Mouse (Mus musculus) central nervous system, embryonic 18 days (tissue): ENCODE measurements around the gene Olfr825. TPM values are rescaled to one million over a fixed set of nuclear protein-coding genes. Genes with fewer than 3 reads are reported as not detected.

Source experiments
- polyA plus RNA-seq: library from polyadenylated mRNA; depleted of rRNA; stranded (reverse); fragments of >200 nt; gene quantifications from 2 replicates; pipeline ENCODE4 v1.2.3, GENCODE M21; 2012; rRNA removed

Olfr825 gene
- not detected in 2 replicates for polyA plus RNA-seq

DNA sequence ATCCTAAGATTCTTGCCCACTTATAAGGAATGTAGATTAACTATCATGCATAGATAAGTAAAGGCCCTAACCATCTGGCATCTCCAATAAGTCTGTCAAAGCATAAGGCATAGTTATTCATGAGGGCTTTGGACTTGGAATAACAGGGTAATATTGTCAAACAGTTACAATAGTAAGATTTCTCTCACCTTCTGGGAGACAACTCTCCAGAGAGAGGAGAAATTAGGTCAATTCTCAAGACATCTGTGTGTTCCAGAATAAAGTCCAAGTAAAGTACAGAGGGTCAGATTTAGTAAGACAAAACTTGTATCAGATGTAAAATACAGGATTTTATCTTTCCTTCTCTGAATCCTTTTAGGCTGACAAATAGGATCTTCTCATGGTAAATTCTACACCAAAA is at the start of gene Olfr825:
Olfr825 (minus strand) TSS at position 101 of the 400 bp plus-strand sequence.

DNA sequence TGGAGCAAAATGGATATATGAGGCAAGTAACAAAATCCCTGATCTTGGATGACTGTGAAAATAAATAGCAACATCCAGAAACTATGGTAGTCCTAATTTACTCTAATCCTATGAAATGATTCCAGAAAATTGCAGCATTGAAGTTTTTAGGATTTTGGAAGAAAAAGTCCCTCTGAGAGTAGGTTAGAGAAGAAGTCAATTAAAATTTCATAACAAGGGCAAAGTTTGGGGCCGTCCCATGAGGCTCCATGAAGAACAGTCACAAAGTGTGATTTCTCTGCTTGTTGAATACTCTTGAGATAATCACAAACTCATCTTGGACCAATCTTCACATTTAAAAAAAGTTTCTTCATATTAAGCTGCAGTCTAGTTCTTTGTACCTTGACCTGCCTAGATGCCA is 47.7 kb upstream of the Olfr825 start, which contains the start of gene Olfr827:
Olfr827 (minus strand) TSS at position 101 of the 400 bp plus-strand sequence.

GRCm38 (mm10) chr10:130184086-130184485 is 17.5 kb upstream of the Olfr825 start, which contains the start of gene Olfr826:
Gene Olfr826, minus strand, starts transcription at chr10:130184186.

GRCm38 (mm10) chr10:130129900-130130299 is 36.7 kb downstream of the Olfr825 start, which contains the start of gene Olfr824:
Gene Olfr824, minus strand, starts transcription at chr10:130130000.

GRCm38 (mm10) chr10:130115283-130115682 is 51.3 kb downstream of the Olfr825 start, which contains the start of gene Olfr823:
Gene Olfr823, minus strand, starts transcription at chr10:130115383.

Other genes starting within 250 kb of the Olfr825 start
- not detected in 2 replicates for gene Olfr818, start 217.7 kb downstream of the Olfr825 start, polyA plus RNA-seq
- not detected in 2 replicates for gene Olfr819, start 199.5 kb downstream of the Olfr825 start, polyA plus RNA-seq
- gene Olfr247, start 190.6 kb downstream of the Olfr825 start, polyA plus RNA-seq = not detected in 2 replicates
- gene Gm10310, start 181.7 kb downstream of the Olfr825 start, polyA plus RNA-seq = not detected in 2 replicates
- not detected in 2 replicates for gene Olfr820, start 154.1 kb downstream of the Olfr825 start, polyA plus RNA-seq
- not detected in 2 replicates for gene Olfr821, start 136.4 kb downstream of the Olfr825 start, polyA plus RNA-seq
- gene Olfr822, start 95.6 kb downstream of the Olfr825 start, polyA plus RNA-seq = not detected in 2 replicates
- gene Olfr823, start 51.4 kb downstream of the Olfr825 start, polyA plus RNA-seq = not detected in 2 replicates
- gene Olfr824, start 36.8 kb downstream of the Olfr825 start, polyA plus RNA-seq = not detected in 2 replicates
- not detected in 2 replicates for gene Olfr826, start 17.4 kb upstream of the Olfr825 start, polyA plus RNA-seq
- gene Olfr827, start 47.6 kb upstream of the Olfr825 start, polyA plus RNA-seq = not detected in 2 replicates
- gene Neurod4, start 113.5 kb upstream of the Olfr825 start, polyA plus RNA-seq = 0.52 and 1.3 TPM in 2 replicates
- gene Tespa1, start 156.1 kb upstream of the Olfr825 start, polyA plus RNA-seq = 0.05 and 0.13 TPM in 2 replicates
- 0.14 and 0.16 TPM in 2 replicates for gene Vmn2r84, start 227.6 kb upstream of the Olfr825 start, polyA plus RNA-seq